Mouse (Mus musculus) mammary gland, adult 2 months (tissue): ENCODE measurements around the gene Dpp10. TPM values are rescaled to one million over a fixed set of nuclear protein-coding genes. Genes with fewer than 3 reads are reported as not detected.

Source experiments
- polyA plus RNA-seq: library from polyadenylated mRNA; depleted of rRNA; stranded (reverse); fragments of >200 nt; gene quantifications from 2 replicates; pipeline ENCODE4 v1.2.3, GENCODE M21; 2012; ENCODE audit warnings: low replicate concordance; rRNA removed

The Dpp10 gene
- polyA plus RNA-seq = 0.04 and 0.06 TPM in 2 replicates

DNA sequence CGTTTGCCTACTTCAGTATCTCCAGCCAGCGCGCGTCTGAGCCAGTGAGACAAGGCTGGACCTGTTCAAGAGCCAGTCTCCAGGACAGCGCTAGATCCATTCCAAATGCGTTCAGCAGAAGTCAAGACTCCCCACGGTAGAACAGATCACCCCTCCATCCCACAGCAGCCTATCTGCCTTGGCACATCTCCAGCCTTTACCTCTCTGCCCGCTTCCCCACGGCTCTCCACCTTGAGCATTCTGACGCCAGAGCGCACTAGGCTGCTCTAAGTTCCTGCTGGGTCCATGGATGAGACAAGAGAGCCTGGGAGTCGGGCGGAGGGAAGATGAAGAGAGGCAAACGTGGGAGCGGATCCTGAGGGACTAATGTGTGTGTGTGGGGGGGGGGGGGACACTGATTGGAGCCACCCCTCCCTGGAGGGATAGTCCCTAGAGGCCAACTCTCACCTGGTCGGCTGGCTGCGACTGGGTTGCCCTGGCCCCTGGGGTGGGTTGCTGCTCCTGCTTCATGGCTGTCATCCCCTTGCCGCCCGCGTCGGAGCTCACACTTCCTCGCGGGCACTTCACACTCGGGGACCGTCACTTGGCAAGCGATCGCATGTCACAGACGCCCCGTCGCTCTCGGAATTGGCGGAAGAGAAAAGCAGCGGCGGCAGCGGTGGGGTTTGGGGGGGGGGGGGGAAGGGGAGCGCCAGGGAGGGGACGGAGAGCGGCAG, at the start of gene Dpp10:
TSS of gene Dpp10 (minus strand) at position 635 of the 716 bp plus-strand sequence.

